Mouse (Mus musculus): Measurements from ENCODE around the gene Nt5c2. TPM values are rescaled to one million over a fixed set of nuclear protein-coding genes. Genes with fewer than 3 reads are reported as not detected.
A peak's percentile ranks its signal among the peaks of the same experiment; 100 is the strongest.

Gene Nt5c2
- polyA plus RNA-seq, 1 experiment = 50.5 TPM

DNA sequence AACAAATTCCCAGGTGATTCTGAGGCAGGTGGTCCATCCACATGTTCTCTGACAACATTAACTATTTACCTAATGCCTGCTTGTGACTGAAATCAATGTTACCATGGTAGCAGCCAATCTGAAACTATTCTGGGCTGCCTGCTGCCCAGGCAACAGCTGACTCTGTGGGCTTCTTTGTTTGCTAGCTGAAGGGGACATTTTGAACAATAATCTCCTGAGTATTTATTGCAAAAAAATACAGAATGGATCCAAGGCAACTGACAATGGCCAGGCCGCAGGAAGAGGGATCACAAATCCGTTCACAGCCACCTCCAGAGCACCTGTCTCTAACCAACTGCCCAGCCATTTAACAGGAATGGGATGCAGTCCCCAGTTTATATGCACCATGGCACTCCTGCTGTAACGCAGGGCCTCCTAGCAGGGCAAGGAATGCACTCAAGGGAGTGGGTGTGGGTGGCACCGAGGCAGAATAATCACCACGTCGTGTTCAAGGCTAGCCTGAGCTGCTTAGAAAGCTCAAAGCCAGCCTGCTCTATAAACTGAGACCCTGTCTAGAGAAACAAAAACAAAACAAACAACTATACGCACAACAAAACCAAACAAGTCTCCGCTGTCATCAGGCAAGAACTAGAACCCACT, 43.8 kb downstream of the Nt5c2 start:
- no peak overlapping the region for H3K4me3 ChIP-seq (ENCODE audit: insufficient read depth, low read length)
- TF ChIP-seq CTCF (IDR thresholded peaks at IDR 0.05; ENCODE audit: borderline replicate concordance, insufficient read depth, low read length) (no peak), POLR2A (IDR thresholded peaks at IDR 0.05; ENCODE audit: low read depth, low read length) (no peak)
- no peak overlapping the region for H3K27ac ChIP-seq (ENCODE audit: insufficient read depth, low read length)
- H3K4me1 ChIP-seq (ENCODE audit: control insufficient read depth, insufficient read depth, low read length) = no peaks in the 10 kb centered on the region

- no peaks in the 10 kb centered on the region for H3K4me1 ChIP-seq (ENCODE audit: control insufficient read depth, insufficient read depth, low read length)
- H3K27ac ChIP-seq (ENCODE audit: insufficient read depth, low read length) = no peak overlapping the region
- no peak overlapping the region for H3K4me3 ChIP-seq (ENCODE audit: insufficient read depth, low read length)
- TF ChIP-seq POLR2A (IDR thresholded peaks at IDR 0.05; ENCODE audit: low read depth, low read length) (no peak), CTCF (IDR thresholded peaks at IDR 0.05; ENCODE audit: borderline replicate concordance, insufficient read depth, low read length) (no peak)
These were observed 44.7 kb downstream of the Nt5c2 start for GRCm38 (mm10) chr19:46970121-46970729.

GRCm38 (mm10) chr19:46969286-46969985, 45.5 kb downstream of the Nt5c2 start:
- H3K27ac ChIP-seq (ENCODE audit: insufficient read depth, low read length) = no peak overlapping the region
- TF ChIP-seq POLR2A (IDR thresholded peaks at IDR 0.05; ENCODE audit: low read depth, low read length) (no peak), CTCF (IDR thresholded peaks at IDR 0.05; ENCODE audit: borderline replicate concordance, insufficient read depth, low read length) (no peak)
- H3K4me1 ChIP-seq (ENCODE audit: control insufficient read depth, insufficient read depth, low read length) = no peaks in the 10 kb centered on the region
- no peak overlapping the region for H3K4me3 ChIP-seq (ENCODE audit: insufficient read depth, low read length)

GRCm38 (mm10) chr19:46968833-46969232, 46.1 kb downstream of the Nt5c2 start:
- Histone ChIP-seq H3K27ac (ENCODE audit: insufficient read depth, low read length) (no peak overlapping the region), H3K4me3 (ENCODE audit: insufficient read depth, low read length) (no peak overlapping the region)
- TF ChIP-seq CTCF (IDR thresholded peaks at IDR 0.05; ENCODE audit: borderline replicate concordance, insufficient read depth, low read length) (no peak), POLR2A (IDR thresholded peaks at IDR 0.05; ENCODE audit: low read depth, low read length) (no peak)

DNA sequence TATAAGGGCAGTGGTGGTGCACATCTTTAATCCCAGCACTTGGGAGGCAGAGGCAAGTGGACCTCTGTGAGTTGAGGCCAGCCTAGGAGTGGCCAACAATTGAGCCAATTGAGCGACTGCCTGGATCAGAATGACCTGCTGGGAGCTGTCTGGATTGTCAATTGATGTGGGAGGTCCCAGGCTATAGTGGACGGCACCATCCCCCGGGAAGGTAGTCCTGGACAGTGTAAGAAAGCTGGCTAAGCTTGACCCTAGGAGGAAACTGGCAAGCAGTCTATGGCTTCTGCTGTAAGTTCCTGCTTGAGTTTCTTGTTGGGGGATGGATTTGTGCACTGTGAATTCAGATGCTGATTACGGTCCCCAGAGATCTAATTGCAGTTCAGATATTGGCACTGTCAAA, 47.1 kb downstream of the Nt5c2 start:
- Histone ChIP-seq H3K4me1 (ENCODE audit: control insufficient read depth, insufficient read depth, low read length) (peaks cover 5% of the 10 kb centered on the region; the same call in 1 of the 2 replicates), H3K4me3 (ENCODE audit: insufficient read depth, low read length) (no peak overlapping the region), H3K27ac (ENCODE audit: insufficient read depth, low read length) (no peak overlapping the region)
- TF ChIP-seq CTCF (IDR thresholded peaks at IDR 0.05; ENCODE audit: borderline replicate concordance, insufficient read depth, low read length) = no peak
- TF ChIP-seq POLR2A (IDR thresholded peaks at IDR 0.05; ENCODE audit: low read depth, low read length) = no peak

More at GRCm38 (mm10) chr19:46968833-46969232, 46.1 kb downstream of the Nt5c2 start:
- no peaks in the 10 kb centered on the region for H3K4me1 ChIP-seq (ENCODE audit: control insufficient read depth, insufficient read depth, low read length)

DNA sequence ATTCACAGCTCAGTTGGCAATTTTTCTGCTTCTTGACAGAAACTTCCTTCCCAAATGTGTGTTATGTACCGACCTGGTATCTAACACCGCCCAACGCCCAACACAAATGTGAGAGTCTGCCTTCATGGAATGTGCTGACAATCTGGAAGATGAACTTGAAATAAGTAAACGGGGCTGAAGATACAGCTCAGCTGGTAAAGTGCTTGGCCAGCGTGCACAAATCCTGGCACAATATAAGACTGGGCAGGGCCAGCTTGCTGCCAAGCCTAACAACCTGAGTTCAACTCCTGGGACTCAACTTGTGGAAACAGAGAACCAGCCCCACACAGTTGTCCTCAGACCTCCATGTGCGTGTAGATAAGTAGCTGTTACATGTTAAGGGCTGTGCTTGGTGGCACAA, 48.6 kb downstream of the Nt5c2 start:
- Histone ChIP-seq H3K4me1 (ENCODE audit: control insufficient read depth, insufficient read depth, low read length) (peaks cover 5% of the 10 kb centered on the region; the same call in 1 of the 2 replicates), H3K27ac (ENCODE audit: insufficient read depth, low read length) (no peak overlapping the region), H3K4me3 (ENCODE audit: insufficient read depth, low read length) (no peak overlapping the region)
- TF ChIP-seq POLR2A (IDR thresholded peaks at IDR 0.05; ENCODE audit: low read depth, low read length) (no peak), CTCF (IDR thresholded peaks at IDR 0.05; ENCODE audit: borderline replicate concordance, insufficient read depth, low read length) (no peak)

GRCm38 (mm10) chr19:46965496-46965895, 49.5 kb downstream of the Nt5c2 start:
- peaks cover 5% of the 10 kb centered on the region; the same call in 1 of the 2 replicates for H3K4me1 ChIP-seq (ENCODE audit: control insufficient read depth, insufficient read depth, low read length)
- TF ChIP-seq POLR2A (IDR thresholded peaks at IDR 0.05; ENCODE audit: low read depth, low read length) (no peak), CTCF (IDR thresholded peaks at IDR 0.05; ENCODE audit: borderline replicate concordance, insufficient read depth, low read length) (no peak)

DNA sequence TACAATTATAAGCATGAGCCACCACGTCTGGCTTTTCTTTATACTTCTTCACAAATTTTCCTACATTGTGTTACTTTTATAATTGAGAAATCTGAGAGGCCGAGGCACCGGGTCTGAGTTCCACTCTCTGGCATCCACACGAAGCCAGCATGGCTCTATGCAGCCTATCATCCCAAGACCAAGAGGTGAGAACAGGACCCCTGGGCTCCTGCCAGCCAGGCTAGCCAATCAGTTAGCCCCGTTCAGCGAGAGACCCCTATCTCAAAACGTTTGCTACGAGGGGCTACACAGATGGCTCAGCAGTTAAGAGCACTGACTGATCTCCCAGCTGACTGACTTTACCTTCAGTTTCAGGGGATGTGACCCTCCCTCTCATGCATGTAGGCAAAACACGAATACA, 50.6 kb downstream of the Nt5c2 start:
- no peak for TF ChIP-seq CTCF (IDR thresholded peaks at IDR 0.05; ENCODE audit: borderline replicate concordance, insufficient read depth, low read length)
- TF ChIP-seq POLR2A (IDR thresholded peaks at IDR 0.05; ENCODE audit: low read depth, low read length) = no peak
- Histone ChIP-seq H3K27ac (ENCODE audit: insufficient read depth, low read length) (no peak overlapping the region), H3K4me3 (ENCODE audit: insufficient read depth, low read length) (no peak overlapping the region), H3K4me1 (ENCODE audit: control insufficient read depth, insufficient read depth, low read length) (peaks cover 5% of the 10 kb centered on the region; the same call in 1 of the 2 replicates)

More at GRCm38 (mm10) chr19:46965496-46965895, 49.5 kb downstream of the Nt5c2 start:
- H3K4me3 ChIP-seq (ENCODE audit: insufficient read depth, low read length) = no peak overlapping the region
- no peak overlapping the region for H3K27ac ChIP-seq (ENCODE audit: insufficient read depth, low read length)

DNA sequence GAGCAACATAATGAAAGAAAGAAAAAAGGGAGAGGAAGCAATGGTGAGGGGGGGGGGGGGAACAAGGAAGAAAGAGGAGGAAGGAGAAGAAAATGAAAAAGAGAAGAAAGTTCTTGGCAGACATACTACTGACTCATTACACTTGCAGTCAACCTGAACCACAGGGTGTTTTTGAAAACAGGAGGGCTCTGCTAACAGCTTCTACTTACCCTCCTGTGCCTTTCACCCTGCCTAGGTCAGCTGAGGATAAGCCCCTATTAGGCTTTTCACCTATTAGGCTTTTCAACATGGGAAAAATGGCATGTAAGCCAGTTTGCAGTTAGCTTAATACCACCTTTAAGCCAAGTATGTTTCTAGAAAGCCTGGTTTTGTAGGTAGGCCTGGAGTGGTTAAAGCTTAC, 51.5 kb downstream of the Nt5c2 start:
- H3K4me1 ChIP-seq (ENCODE audit: control insufficient read depth, insufficient read depth, low read length) = peaks cover 8% of the 10 kb centered on the region
- no peak overlapping the region for H3K4me3 ChIP-seq (ENCODE audit: insufficient read depth, low read length)
- TF ChIP-seq CTCF (IDR thresholded peaks at IDR 0.05; ENCODE audit: borderline replicate concordance, insufficient read depth, low read length) (no peak), POLR2A (IDR thresholded peaks at IDR 0.05; ENCODE audit: low read depth, low read length) (no peak)
- peak overlapping the region; percentile 56 for H3K27ac ChIP-seq (ENCODE audit: insufficient read depth, low read length)

GRCm38 (mm10) chr19:46962841-46963240, 52.1 kb downstream of the Nt5c2 start:
- H3K27ac ChIP-seq (ENCODE audit: insufficient read depth, low read length) = peak overlapping the region; percentile 56
- peak overlapping the region; percentile 47; the same call in 1 of the 2 replicates for H3K4me3 ChIP-seq (ENCODE audit: insufficient read depth, low read length)
- TF ChIP-seq POLR2A (IDR thresholded peaks at IDR 0.05; ENCODE audit: low read depth, low read length) (no peak), CTCF (IDR thresholded peaks at IDR 0.05; ENCODE audit: borderline replicate concordance, insufficient read depth, low read length) (no peak)
- peaks cover 8% of the 10 kb centered on the region for H3K4me1 ChIP-seq (ENCODE audit: control insufficient read depth, insufficient read depth, low read length)
